ENCODE assay signal across 8 mouse cellular contexts in the genomic region with DNA sequence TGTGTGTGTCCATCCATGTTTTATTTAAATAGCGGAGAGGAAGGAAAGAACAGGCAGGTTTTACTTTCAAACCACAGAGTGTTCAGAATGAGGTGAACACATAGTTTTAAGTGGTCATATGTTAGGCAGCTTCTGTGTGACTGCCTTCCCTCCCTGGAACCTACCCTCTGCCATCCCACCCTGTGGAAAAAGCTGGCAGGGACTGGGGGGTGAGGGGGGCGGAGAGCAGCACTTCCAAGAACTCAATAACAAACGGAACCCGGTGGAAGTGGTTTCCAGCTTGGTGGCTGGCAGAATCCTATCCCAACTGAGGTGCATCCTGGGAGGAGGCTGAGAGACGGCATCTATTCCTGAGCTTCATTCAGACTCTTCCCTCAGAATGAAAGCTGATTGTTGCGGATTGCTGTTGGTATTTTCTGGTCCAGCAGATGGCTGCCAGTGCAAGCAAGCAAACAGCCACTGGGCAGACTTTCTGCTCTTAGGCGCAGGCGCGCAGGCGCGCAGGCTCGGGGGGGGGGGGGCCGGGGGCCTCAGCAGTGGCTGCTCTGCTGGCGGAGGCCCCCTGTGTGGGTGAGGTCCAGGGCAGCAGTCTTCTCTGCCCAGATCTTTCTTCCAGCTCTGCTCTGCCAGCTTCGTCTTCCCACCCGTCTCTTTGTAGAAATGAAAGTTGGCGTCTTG. TPM values are rescaled to one million over a fixed set of nuclear protein-coding genes. Genes with fewer than 3 reads are reported as not detected.
DNase-seq lines count a peak whose midpoint lies in the region; ATAC-seq and TF ChIP-seq lines count a peak whose summit lies in the region.

No protein-coding gene starts in this region.

- peak overlapping the region; percentile 78 for H3K27ac ChIP-seq in embryonic facial prominence, embryonic 10.5 days (replicated peaks)
- peak overlapping the region; percentile 60; the same call in 1 of the 2 replicates for H3K27ac ChIP-seq in liver, postnatal 0 days (ENCODE audit: low read depth)
- H3K27ac ChIP-seq in neural tube, embryonic 14.5 days (ENCODE audit: low read depth, low read length) = peak overlapping the region; percentile 71

- peak; percentile 61 for TF ChIP-seq CTCF in liver, postnatal 0 days (IDR thresholded peaks at IDR 0.05; ENCODE audit: low read depth)

- H3K9ac ChIP-seq in liver, postnatal 0 days (replicated peaks) = peak overlapping the region; percentile 57
- H3K9ac ChIP-seq in neural tube, embryonic 14.5 days (replicated peaks; ENCODE audit: low read depth, low read length) = peak overlapping the region; percentile 44; the same call in 1 of the 2 replicates

- H3K4me3 ChIP-seq in embryonic facial prominence, embryonic 10.5 days = peak overlapping the region; percentile 44
- peak overlapping the region; percentile 56 for H3K4me3 ChIP-seq in liver, postnatal 0 days (ENCODE audit: low read depth, low read length)
- peak overlapping the region; percentile 9; the same call in 1 of the 2 replicates for H3K4me3 ChIP-seq in neural tube, embryonic 14.5 days (ENCODE audit: low read depth, low read length)

- WGBS in embryonic facial prominence, embryonic 10.5 days = 38% methylated on average over 17 of the region's 17 CpGs
- 41% methylated on average over 14 of the region's 17 CpGs for WGBS in liver, postnatal 0 days (ENCODE audit: insufficient replicate concordance)
- 33% methylated on average over 17 of the region's 17 CpGs for WGBS in neural tube, embryonic 14.5 days

- DNase-seq in spleen, postnatal 36 days (ENCODE audit: low spot score in 2 of 2) = peak; percentile 33 to 34
- no peak for DNase-seq in spleen, postnatal 14 days (ENCODE audit: low spot score in 2 of 2)
- DNase-seq in embryonic facial prominence, embryonic 10.5 days (ENCODE audit: low spot score) = peak; percentile 77
- peak; percentile 41 for DNase-seq in heart, postnatal 4 days
- DNase-seq in layer of hippocampus, adult 11-12 months (ENCODE audit: low spot score) = peak; percentile 61
- DNase-seq in liver, postnatal 0 days = peak; percentile 59
- DNase-seq in urinary bladder, adult 2 months (ENCODE audit: low spot score) = no peak

- peak overlapping the region; percentile 76 for H3K4me2 ChIP-seq in liver, postnatal 0 days (ENCODE audit: low read depth, low read length)
- peak overlapping the region; percentile 41 for H3K4me2 ChIP-seq in neural tube, embryonic 14.5 days (ENCODE audit: low read depth, low read length)

- peaks cover 28% of the 10 kb centered on the region for H3K4me1 ChIP-seq in embryonic facial prominence, embryonic 10.5 days
- peaks cover 30% of the 10 kb centered on the region for H3K4me1 ChIP-seq in liver, postnatal 0 days (ENCODE audit: insufficient read depth)
- H3K4me1 ChIP-seq in neural tube, embryonic 14.5 days (ENCODE audit: control insufficient read depth, insufficient read depth, low read length) = no peaks in the 10 kb centered on the region; the same call in 1 of the 2 replicates

- no peak for TF ChIP-seq EP300 in liver, postnatal 0 days (IDR thresholded peaks at IDR 0.05; ENCODE audit: low read depth)

- no peaks in the 10 kb centered on the region for H3K9me3 ChIP-seq in embryonic facial prominence, embryonic 10.5 days
- no peaks in the 10 kb centered on the region for H3K9me3 ChIP-seq in liver, postnatal 0 days (ENCODE audit: low read length)
- H3K9me3 ChIP-seq in neural tube, embryonic 14.5 days (ENCODE audit: control insufficient read depth, low read length) = no peaks in the 10 kb centered on the region

- no peak for ATAC-seq in liver, postnatal 0 days
- peak; percentile 93 for ATAC-seq in neural tube, embryonic 14.5 days (ENCODE audit: low read depth)

- H3K36me3 ChIP-seq in embryonic facial prominence, embryonic 10.5 days (replicated peaks) = no peaks in the 10 kb centered on the region
- peaks cover 5% of the 10 kb centered on the region; the same call in 1 of the 2 replicates for H3K36me3 ChIP-seq in liver, postnatal 0 days (replicated peaks; ENCODE audit: insufficient read depth, low read length)
- H3K36me3 ChIP-seq in neural tube, embryonic 14.5 days (ENCODE audit: control insufficient read depth, insufficient read depth, low read length) = no peaks in the 10 kb centered on the region

- H3K27me3 ChIP-seq in embryonic facial prominence, embryonic 10.5 days (replicated peaks; ENCODE audit: low read depth, poor library complexity, severe bottlenecking) = 0 out of 2 replicates have a peak, but pooled peaks cover 3% of the 10 kb centered on the region
- H3K27me3 ChIP-seq in liver, postnatal 0 days (ENCODE audit: insufficient read depth, low read length) = no peaks in the 10 kb centered on the region
- no peaks in the 10 kb centered on the region for H3K27me3 ChIP-seq in neural tube, embryonic 14.5 days (ENCODE audit: control insufficient read depth, insufficient read depth, low read length)

RNA-seq across cellular contexts. Expression of a gene that starts 14.3 kb away (rescaled TPM):
- polyA plus RNA-seq in embryonic facial prominence, embryonic 10.5 days (2016; fragmentation: Nextera tagmentation; extraction: Ambion mirVana) = 2.1 and 2.7 TPM in 2 replicates
- total RNA-seq in heart, postnatal 4 days (2021) = 100 to 1,000 TPM; 764 to 831 TPM
- polyA plus RNA-seq in liver, postnatal 0 days (2015; fragmentation: Nextera tagmentation; extraction: Ambion mirVana) = 10.8 and 12.6 TPM in 2 replicates
- polyA plus RNA-seq in neural tube, embryonic 14.5 days (2014; fragmentation: Nextera tagmentation; extraction: Ambion mirVana) = 0.62 and 0.71 TPM in 2 replicates
- 167 and 176 TPM in 2 replicates for polyA plus RNA-seq in urinary bladder, adult 2 months (2012; rRNA removed)

RNA-seq across cellular contexts. Expression of a gene that starts 29.5 kb away (rescaled TPM):
- polyA plus RNA-seq in embryonic facial prominence, embryonic 10.5 days (2016; fragmentation: Nextera tagmentation; extraction: Ambion mirVana) = not detected in 2 replicates
- total RNA-seq in heart, postnatal 4 days (2021) = 1 to 10 TPM; 1.1 to 1.6 TPM
- not detected in 2 replicates for polyA plus RNA-seq in liver, postnatal 0 days (2015; fragmentation: Nextera tagmentation; extraction: Ambion mirVana)
- not detected in 2 replicates for polyA plus RNA-seq in neural tube, embryonic 14.5 days (2014; fragmentation: Nextera tagmentation; extraction: Ambion mirVana)
- 0.25 TPM in 1 of 2 replicates, not detected in the other for polyA plus RNA-seq in urinary bladder, adult 2 months (2012; rRNA removed)

RNA-seq across cellular contexts. Expression of a gene that starts 29.5 kb away (rescaled TPM):
- polyA plus RNA-seq in embryonic facial prominence, embryonic 10.5 days (2016; fragmentation: Nextera tagmentation; extraction: Ambion mirVana) = 128 and 133 TPM in 2 replicates
- total RNA-seq in heart, postnatal 4 days (2021) = 100 to 1,000 TPM; 203 to 222 TPM
- polyA plus RNA-seq in liver, postnatal 0 days (2015; fragmentation: Nextera tagmentation; extraction: Ambion mirVana) = 274 and 276 TPM in 2 replicates
- polyA plus RNA-seq in neural tube, embryonic 14.5 days (2014; fragmentation: Nextera tagmentation; extraction: Ambion mirVana) = 82.0 and 91.6 TPM in 2 replicates
- polyA plus RNA-seq in urinary bladder, adult 2 months (2012; rRNA removed) = 203 and 240 TPM in 2 replicates

RNA-seq across cellular contexts. Expression of a gene that starts 34.4 kb away (rescaled TPM):
- polyA plus RNA-seq in embryonic facial prominence, embryonic 10.5 days (2016; fragmentation: Nextera tagmentation; extraction: Ambion mirVana) = 0.17 and 0.19 TPM in 2 replicates
- under 1 TPM in 1 of 2 experiments, not detected in 1; 0.09 TPM for total RNA-seq in heart, postnatal 4 days (2021)
- polyA plus RNA-seq in liver, postnatal 0 days (2015; fragmentation: Nextera tagmentation; extraction: Ambion mirVana) = 0.04 TPM in 1 of 2 replicates, not detected in the other
- 0.62 and 0.66 TPM in 2 replicates for polyA plus RNA-seq in neural tube, embryonic 14.5 days (2014; fragmentation: Nextera tagmentation; extraction: Ambion mirVana)
- 0.07 and 0.10 TPM in 2 replicates for polyA plus RNA-seq in urinary bladder, adult 2 months (2012; rRNA removed)

RNA-seq across cellular contexts. Expression of a gene that starts 56.6 kb away (rescaled TPM):
- polyA plus RNA-seq in embryonic facial prominence, embryonic 10.5 days (2016; fragmentation: Nextera tagmentation; extraction: Ambion mirVana) = not detected in 2 replicates
- 1 to 10 TPM; 5.8 to 5.9 TPM for total RNA-seq in heart, postnatal 4 days (2021)
- polyA plus RNA-seq in liver, postnatal 0 days (2015; fragmentation: Nextera tagmentation; extraction: Ambion mirVana) = 49.8 and 55.8 TPM in 2 replicates
- polyA plus RNA-seq in neural tube, embryonic 14.5 days (2014; fragmentation: Nextera tagmentation; extraction: Ambion mirVana) = 0.47 and 0.70 TPM in 2 replicates
- 12.7 and 13.8 TPM in 2 replicates for polyA plus RNA-seq in urinary bladder, adult 2 months (2012; rRNA removed)

Comparison
In these comparisons a context has a peak if more than half of its experiments do, and no peak if none do; other contexts are left out.
1. DNase-seq: peak in spleen, postnatal 36 days (2 of 2), embryonic facial prominence, embryonic 10.5 days (single experiment), heart, postnatal 4 days (single experiment), layer of hippocampus, adult 11-12 months (single experiment) and liver, postnatal 0 days (single experiment); none in spleen, postnatal 14 days (0 of 2) and urinary bladder, adult 2 months (single experiment).
2. RNA of a gene that starts 14.3 kb away (polyA plus RNA-seq): 167 to 176 TPM in urinary bladder, adult 2 months; 10.8 to 12.6 TPM in liver, postnatal 0 days, 2.1 to 2.7 TPM in embryonic facial prominence, embryonic 10.5 days and 0.62 to 0.71 TPM in neural tube, embryonic 14.5 days; every median in the first group is over 10 times any median in the second.
3. Peak in every context shown above with its lines, with median percentiles within 50 percentile points of each other: H3K27ac ChIP-seq and H3K4me3 ChIP-seq.